ENCODE assay signal across 7 mouse cellular contexts in the genomic region with DNA sequence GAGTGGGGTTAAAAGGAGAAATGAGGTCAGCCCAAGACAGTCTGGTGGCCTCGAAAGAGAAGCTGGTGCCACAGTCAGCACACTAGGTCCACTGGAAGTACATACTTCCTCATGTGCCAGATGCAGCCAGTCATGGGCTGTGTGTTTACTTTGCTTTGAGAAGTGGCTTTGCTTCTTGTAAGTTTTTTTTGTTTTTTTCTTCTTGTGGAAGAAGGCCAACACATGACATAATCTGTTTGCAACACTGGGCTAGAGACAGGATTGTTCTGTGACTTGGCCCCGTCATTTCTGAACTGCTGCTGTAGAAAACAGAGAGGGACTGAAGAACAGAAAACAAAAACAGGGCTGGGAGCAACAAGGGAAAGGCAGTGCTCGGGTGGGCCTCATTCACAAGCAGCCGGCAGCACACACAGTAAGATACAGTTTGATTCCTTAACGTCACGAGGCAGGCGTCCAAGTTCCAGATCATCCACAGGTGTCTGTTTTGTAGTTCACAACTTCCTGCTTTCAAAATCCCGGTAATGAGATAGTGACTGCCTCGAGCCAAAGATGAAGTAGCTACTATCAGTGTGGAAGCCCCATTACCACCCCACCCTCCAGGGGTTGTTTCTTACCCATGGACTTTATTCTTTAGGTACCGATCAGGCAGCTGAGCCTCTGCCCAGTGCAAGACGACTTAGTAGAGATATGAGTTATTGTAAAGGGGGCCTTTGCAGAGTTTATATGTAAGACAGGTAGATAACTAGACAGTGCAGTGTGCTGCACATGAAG.
DNase-seq lines count a peak whose midpoint lies in the region; ATAC-seq and TF ChIP-seq lines count a peak whose summit lies in the region.

No protein-coding gene starts in this region.

- H3K27me3 ChIP-seq in testis, adult 2 months (ENCODE audit: control insufficient read depth, insufficient read depth, low read length) = no peaks in the 10 kb centered on the region
- no peaks in the 10 kb centered on the region for H3K27me3 ChIP-seq in forebrain, embryonic 15.5 days
- H3K27me3 ChIP-seq in intestine, embryonic 14.5 days (replicated peaks; ENCODE audit: control insufficient read depth, insufficient read depth, low read length) = no peaks in the 10 kb centered on the region

- no peak for TF ChIP-seq POLR2A in testis, adult 2 months (IDR thresholded peaks at IDR 0.05; ENCODE audit: control insufficient read depth, low read depth, low read length)

- H3K9me3 ChIP-seq in forebrain, embryonic 15.5 days = no peaks in the 10 kb centered on the region
- H3K9me3 ChIP-seq in intestine, embryonic 14.5 days (ENCODE audit: control insufficient read depth, low read length) = no peaks in the 10 kb centered on the region

- ATAC-seq in forebrain, embryonic 15.5 days (replicated peaks) = peak; percentile 78
- ATAC-seq in intestine, embryonic 14.5 days (replicated peaks; ENCODE audit: low FRiP score, low TSS enrichment, low read depth) = peak; percentile 70

- H3K4me1 ChIP-seq in testis, adult 2 months (ENCODE audit: control insufficient read depth, insufficient read depth, low read length) = no peaks in the 10 kb centered on the region; the same call in 1 of the 2 replicates
- peaks cover 13% of the 10 kb centered on the region; the same call in 1 of the 2 replicates for H3K4me1 ChIP-seq in forebrain, embryonic 15.5 days
- peaks cover 13% of the 10 kb centered on the region for H3K4me1 ChIP-seq in intestine, embryonic 14.5 days (replicated peaks; ENCODE audit: control insufficient read depth, insufficient read depth, low read length)

- H3K27ac ChIP-seq in testis, adult 2 months (ENCODE audit: control insufficient read depth, insufficient read depth, low read depth, low read length) = peak overlapping the region; percentile 36; the same call in 1 of the 2 replicates
- H3K27ac ChIP-seq in forebrain, embryonic 15.5 days (replicated peaks) = no peak overlapping the region
- peak overlapping the region; percentile 57 for H3K27ac ChIP-seq in intestine, embryonic 14.5 days (ENCODE audit: low read depth)

- WGBS in forebrain, embryonic 15.5 days = 33% methylated on average over 11 of the region's 11 CpGs
- 38% methylated on average over 11 of the region's 11 CpGs for WGBS in intestine, embryonic 14.5 days

- intact Hi-C loops in left cerebral cortex, postnatal 10 days (cut with DNase I) = no loop called here

- no peak overlapping the region for H3K9ac ChIP-seq in forebrain, embryonic 15.5 days (replicated peaks)
- no peak overlapping the region for H3K9ac ChIP-seq in intestine, embryonic 14.5 days (ENCODE audit: low read length)

- no peak overlapping the region for H3K4me3 ChIP-seq in testis, adult 2 months (ENCODE audit: control insufficient read depth, low read depth, low read length)
- no peak overlapping the region for H3K4me3 ChIP-seq in forebrain, embryonic 15.5 days
- H3K4me3 ChIP-seq in intestine, embryonic 14.5 days (ENCODE audit: low read depth, low read length) = no peak overlapping the region

- no peak for DNase-seq in testis, postnatal 10 days (ENCODE audit: low spot score)
- peak; percentile 60 for DNase-seq in intestine, embryonic 14.5 days (ENCODE audit: low spot score)
- peak; percentile 4 to 44 for DNase-seq in left cerebral cortex, postnatal 10 days (ENCODE audit: extremely low spot score in 1 of 2, low spot score in 2 of 2)
- DNase-seq in ovary, postnatal 36 days (ENCODE audit: low spot score) = peak; percentile 21
- no peak for DNase-seq in retina, embryonic 14.5 days (ENCODE audit: low spot score)

- H3K4me2 ChIP-seq in forebrain, embryonic 15.5 days (replicated peaks) = no peak overlapping the region
- H3K4me2 ChIP-seq in intestine, embryonic 14.5 days (ENCODE audit: low read length) = no peak overlapping the region; the same call in 1 of the 2 replicates

- H3K36me3 ChIP-seq in testis, adult 2 months (ENCODE audit: control insufficient read depth, insufficient read depth, low read length) = no peaks in the 10 kb centered on the region
- no peaks in the 10 kb centered on the region for H3K36me3 ChIP-seq in forebrain, embryonic 15.5 days
- H3K36me3 ChIP-seq in intestine, embryonic 14.5 days (ENCODE audit: control insufficient read depth, insufficient read depth, low read length) = no peaks in the 10 kb centered on the region

- TF ChIP-seq CTCF in testis, adult 2 months (IDR thresholded peaks at IDR 0.05; ENCODE audit: control insufficient read depth, insufficient read depth, insufficient replicate concordance, low read depth, low read length) = no peak

Comparison
In these comparisons a context has a peak if more than half of its experiments do, and no peak if none do; other contexts are left out.
1. DNase-seq: peak in intestine, embryonic 14.5 days (single experiment), left cerebral cortex, postnatal 10 days (2 of 2) and ovary, postnatal 36 days (single experiment); none in testis, postnatal 10 days (single experiment) and retina, embryonic 14.5 days (single experiment).